Mouse (Mus musculus) kidney, embryonic 16.5 days (tissue): ENCODE results near the gene Guca1b. TPM values are rescaled to one million over a fixed set of nuclear protein-coding genes. Genes with fewer than 3 reads are reported as not detected.

Experiments used
- ATAC-seq: fragments of 200-750 bp; cut with Nextera tagmentation; 2 replicates; pipeline ENCODE4 v1.8.0; 2017; ENCODE audit warnings: moderate TSS enrichment; ENCODE audit not compliant: low FRiP score, low TSS enrichment
- H3K27ac ChIP-seq: fragments of 300-500 bp; sonication (generic); 2 replicates; pipeline ENCODE4 v1.5.1; 2014; ENCODE audit warnings: low read length
- H3K27me3 ChIP-seq: fragments of 300-500 bp; sonication (generic); 2 replicates; pipeline ENCODE4 v1.6.1; 2014; ENCODE audit warnings: low read length, control low read depth, mixed read lengths; ENCODE audit not compliant: insufficient read depth
- H3K36me3 ChIP-seq: fragments of 300-500 bp; sonication (generic); 2 replicates; pipeline ENCODE4 v1.6.1; 2014; ENCODE audit warnings: low read length, control low read depth, mixed read lengths; ENCODE audit not compliant: insufficient read depth
- H3K4me1 ChIP-seq: fragments of 300-500 bp; sonication (generic); 2 replicates; pipeline ENCODE4 v1.6.1; 2014; ENCODE audit warnings: low read length, control low read depth, mixed read lengths; ENCODE audit not compliant: insufficient read depth
- H3K4me2 ChIP-seq: fragments of 300-500 bp; sonication (generic); replicated peaks from 2 replicates; pipeline ENCODE4 v1.6.1; 2014; ENCODE audit warnings: low read depth, low read length
- H3K4me3 ChIP-seq: fragments of 300-500 bp; sonication (generic); 2 replicates; pipeline ENCODE4 v1.5.1; 2014; ENCODE audit warnings: mild to moderate bottlenecking, low read length
- H3K9ac ChIP-seq: fragments of 300-500 bp; sonication (generic); replicated peaks from 2 replicates; pipeline ENCODE4 v1.6.1; 2014; ENCODE audit warnings: low read length
- H3K9me3 ChIP-seq: fragments of 300-500 bp; sonication (generic); 2 replicates; pipeline ENCODE4 v1.6.1; 2016; ENCODE audit warnings: low read length, control low read depth
- WGBS: fragments of 180-500 bp; shearing (Covaris S2); extraction: QIAGEN DNeasy Blood & Tissue Kit; methylation state at CpG from one replicate; pipeline ENCODE4 v1.1.7; 2014; 5-methylcytosine and 5-hydroxymethylcytosine counted together
- polyA plus RNA-seq: library from polyadenylated mRNA; unstranded; fragments of >200 nt; fragmentation: Nextera tagmentation; extraction: Ambion mirVana; gene quantifications from 2 replicates; pipeline ENCODE4 v1.2.1, GENCODE M21; 2015

Gene Guca1b
- polyA plus RNA-seq, result 3.9 and 4.7 TPM in 2 replicates

DNA sequence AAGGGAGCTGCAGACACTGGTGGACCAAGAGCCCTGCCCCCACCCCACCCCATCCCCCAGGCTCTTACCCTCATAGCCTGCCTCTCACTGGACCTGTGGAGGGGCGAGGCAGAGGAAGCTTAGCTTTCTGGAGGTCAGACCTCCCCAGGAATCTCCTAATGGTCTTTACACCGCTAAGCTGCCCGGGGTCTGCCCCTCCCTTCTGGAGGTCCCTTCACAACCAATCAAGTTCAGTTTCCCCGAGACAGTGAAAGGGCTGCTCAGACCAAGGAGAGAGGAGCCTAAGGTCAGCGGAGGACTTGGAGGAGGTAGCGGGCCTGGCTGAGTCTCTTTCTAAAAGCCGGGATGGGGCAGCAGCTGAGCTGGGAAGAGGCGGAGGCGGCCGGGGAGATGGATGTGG is at the start of gene Guca1b:
Gene Guca1b, plus strand, starts transcription at position 249 of the 400 bp plus-strand sequence.
- Histone ChIP-seq H3K4me2 (no peak within 1 kb of the TSS), H3K9me3 (no peaks in the 10 kb centered on the region), H3K27me3 (no peaks in the 10 kb centered on the region), H3K36me3 (peaks cover 4% of the 10 kb centered on the region; the same call in 1 of the 2 replicates), H3K4me1 (no peaks in the 10 kb centered on the region), H3K9ac (no peak within 1 kb of the TSS), H3K27ac (no peak within 1 kb of the TSS), H3K4me3 (no peak within 1 kb of the TSS)
- ATAC-seq, result 0 out of 2 replicates have a peak, but pooled peaks have one; percentile 11
- 30% methylated on average over 10 of the region's 10 CpGs for WGBS

DNA sequence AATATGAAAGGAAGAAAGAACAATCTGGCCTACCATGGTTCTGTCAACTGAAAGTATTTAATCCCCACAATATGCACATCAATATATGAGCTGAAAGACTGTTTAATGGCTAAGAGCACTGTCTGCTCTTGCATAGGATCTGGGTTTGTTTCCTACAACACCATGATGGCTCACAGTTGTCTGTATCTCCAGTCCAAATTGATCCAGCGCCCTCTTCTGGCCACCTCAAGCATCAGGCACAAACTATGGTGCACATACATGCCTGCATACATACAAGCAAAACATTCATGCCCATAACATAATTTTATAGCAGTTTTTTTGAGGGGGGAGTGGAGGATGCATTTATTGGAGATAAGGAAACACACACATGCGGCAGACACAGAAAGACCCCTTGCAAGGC is 42.1 kb upstream of the Guca1b start:
- 91% methylated on average over 2 of the region's 2 CpGs for WGBS
- Histone ChIP-seq H3K27me3 (no peaks in the 10 kb centered on the region), H3K4me1 (no peaks in the 10 kb centered on the region), H3K36me3 (peaks cover 87% of the 10 kb centered on the region), H3K4me3 (no peak overlapping the region), H3K9ac (no peak overlapping the region), H3K4me2 (no peak overlapping the region), H3K9me3 (peaks cover 13% of the 10 kb centered on the region), H3K27ac (no peak overlapping the region)
- no peak for ATAC-seq

DNA sequence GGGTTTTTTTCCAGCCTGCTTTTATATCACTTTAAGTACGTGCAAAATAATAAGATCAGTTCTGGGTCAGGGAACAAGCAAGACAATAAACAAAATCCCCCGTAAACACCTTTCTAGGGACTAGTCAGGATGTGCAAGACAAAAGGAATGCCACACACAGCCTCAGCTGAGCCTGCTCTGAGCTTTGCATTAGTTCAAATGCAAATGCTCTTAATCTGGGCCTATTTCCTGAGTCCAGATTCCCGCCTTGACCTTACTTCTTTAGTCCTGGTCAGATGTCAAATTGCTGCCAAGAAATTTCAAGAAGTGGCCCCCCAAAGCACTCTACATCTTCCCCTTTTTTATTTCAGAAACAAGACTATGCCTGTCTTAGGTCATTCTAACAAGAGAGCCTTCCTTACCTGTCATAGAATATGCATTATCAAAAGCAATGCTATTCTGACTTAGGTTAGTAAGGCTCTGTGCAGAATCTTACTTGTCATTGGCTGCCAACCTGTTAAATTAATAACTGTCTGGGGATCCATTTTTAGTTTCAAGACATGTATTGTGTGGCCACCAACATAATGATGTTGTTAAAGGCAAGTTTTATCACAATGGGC is 35.4 kb upstream of the Guca1b start:
- 89% methylated on average over 3 of the region's 3 CpGs for WGBS
- H3K4me1 ChIP-seq, result no peaks in the 10 kb centered on the region
- no peak overlapping the region for H3K4me2 ChIP-seq
- ATAC-seq, result no peak
- no peak overlapping the region for H3K27ac ChIP-seq
- H3K9ac ChIP-seq, result no peak overlapping the region
- H3K27me3 ChIP-seq, result no peaks in the 10 kb centered on the region
- peaks cover 89% of the 10 kb centered on the region for H3K36me3 ChIP-seq
- H3K4me3 ChIP-seq, result no peak overlapping the region
- H3K9me3 ChIP-seq, result peaks cover 30% of the 10 kb centered on the region

DNA sequence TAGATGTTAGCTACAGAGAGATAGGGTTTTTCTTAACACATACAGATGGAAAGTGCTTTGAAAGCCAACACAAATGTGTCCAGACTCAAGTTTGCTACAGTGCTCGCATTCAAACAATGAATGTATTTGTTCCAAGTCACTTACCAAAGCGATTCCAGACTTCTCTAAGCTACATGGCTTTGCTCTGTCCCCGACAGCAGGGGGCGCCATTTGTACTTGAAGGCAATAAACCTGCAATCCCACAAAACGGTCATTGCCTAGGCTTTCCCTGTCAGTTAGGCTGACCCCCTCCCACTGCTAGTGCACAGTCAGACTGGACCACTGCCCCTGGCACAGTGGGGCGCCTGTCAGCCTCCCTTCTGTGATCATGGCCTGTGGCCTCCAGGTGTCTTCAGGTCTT is 25.2 kb upstream of the Guca1b start:
- ATAC-seq, result no peak

DNA sequence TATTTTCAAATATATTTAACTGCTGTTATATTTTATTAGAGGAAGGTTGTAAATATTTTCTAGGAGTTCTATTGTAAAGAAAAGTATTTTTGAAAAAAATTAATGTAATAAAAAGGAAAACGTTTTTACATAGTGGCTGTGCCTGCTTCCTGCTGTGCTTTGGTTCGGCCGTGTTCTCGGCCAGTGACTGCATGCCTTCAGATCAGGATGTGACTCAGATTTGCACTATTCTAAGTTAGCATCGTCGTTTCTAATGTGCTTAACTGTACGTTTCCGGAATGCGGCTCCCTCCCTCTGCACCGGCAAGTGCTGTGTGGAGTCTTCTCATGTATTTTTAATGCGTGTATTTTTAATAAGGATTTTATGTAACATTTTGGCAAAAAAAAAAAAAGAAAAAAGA is 23.9 kb upstream of the Guca1b start:
- 75% methylated on average over 11 of the region's 11 CpGs for WGBS
- Histone ChIP-seq H3K4me3 (no peak overlapping the region), H3K27ac (no peak overlapping the region), H3K4me2 (no peak overlapping the region), H3K9me3 (no peaks in the 10 kb centered on the region), H3K27me3 (no peaks in the 10 kb centered on the region), H3K36me3 (peaks cover 20% of the 10 kb centered on the region), H3K9ac (no peak overlapping the region), H3K4me1 (no peaks in the 10 kb centered on the region)
- ATAC-seq, result no peak

More for the DNA sequence above, 25.2 kb upstream of the Guca1b start:
- WGBS, result 54% methylated on average over 6 of the region's 6 CpGs
- no peak overlapping the region for H3K4me2 ChIP-seq
- H3K4me1 ChIP-seq, result no peaks in the 10 kb centered on the region
- H3K4me3 ChIP-seq, result no peak overlapping the region
- H3K27me3 ChIP-seq, result no peaks in the 10 kb centered on the region
- H3K9me3 ChIP-seq, result no peaks in the 10 kb centered on the region
- peaks cover 32% of the 10 kb centered on the region for H3K36me3 ChIP-seq
- no peak overlapping the region for H3K27ac ChIP-seq
- no peak overlapping the region for H3K9ac ChIP-seq

DNA sequence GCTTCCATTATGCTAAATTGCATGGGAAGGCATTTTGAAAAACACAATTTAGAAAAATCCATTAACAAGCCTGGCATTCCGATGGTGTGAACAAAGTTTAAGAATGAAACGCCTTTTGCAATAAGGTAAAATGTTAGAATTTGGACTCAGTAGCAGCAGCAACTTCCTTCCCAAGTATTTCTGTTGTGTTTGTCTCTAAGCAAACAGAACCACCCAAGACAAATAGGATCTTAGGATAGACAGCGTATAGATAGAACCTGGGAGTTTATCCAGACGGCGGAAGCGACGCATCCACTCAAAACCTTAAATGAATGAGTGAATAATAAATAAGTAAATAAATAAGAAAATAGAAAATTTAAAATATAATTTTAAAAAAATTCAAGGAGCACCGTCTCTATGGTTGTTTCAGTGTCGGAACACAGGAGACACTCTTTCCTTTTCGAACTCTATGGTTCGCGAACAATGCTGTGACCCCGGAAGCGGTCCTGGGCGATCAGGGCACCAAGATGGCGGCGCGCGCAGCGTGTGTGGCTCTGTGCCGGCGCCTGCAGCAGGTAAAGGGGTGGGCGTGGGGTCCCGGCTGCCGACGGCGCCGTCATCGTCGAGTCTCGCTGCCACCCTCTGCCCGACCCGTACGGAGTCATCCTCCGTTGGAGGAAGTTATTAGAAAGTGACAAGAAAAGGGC is 16.6 kb upstream of the Guca1b start, which contains the start of gene Mrps10:
Gene Mrps10, plus strand, starts transcription at position 487 of the 686 bp plus-strand sequence.
- no peaks in the 10 kb centered on the region for H3K27me3 ChIP-seq
- H3K36me3 ChIP-seq, result peaks cover 10% of the 10 kb centered on the region
- peak within 1 kb of the TSS; percentile 89 for H3K4me2 ChIP-seq
- H3K9me3 ChIP-seq, result no peaks in the 10 kb centered on the region
- H3K27ac ChIP-seq, result 0 out of 2 replicates have a peak within 1 kb of the TSS, but pooled peaks have one; percentile 28
- 4% methylated on average over 35 of the region's 35 CpGs for WGBS
- H3K4me3 ChIP-seq, result peak within 1 kb of the TSS; percentile 86
- peak; percentile 84 for ATAC-seq
- H3K9ac ChIP-seq, result peak within 1 kb of the TSS; percentile 83
- H3K4me1 ChIP-seq, result peaks cover 7% of the 10 kb centered on the region

DNA sequence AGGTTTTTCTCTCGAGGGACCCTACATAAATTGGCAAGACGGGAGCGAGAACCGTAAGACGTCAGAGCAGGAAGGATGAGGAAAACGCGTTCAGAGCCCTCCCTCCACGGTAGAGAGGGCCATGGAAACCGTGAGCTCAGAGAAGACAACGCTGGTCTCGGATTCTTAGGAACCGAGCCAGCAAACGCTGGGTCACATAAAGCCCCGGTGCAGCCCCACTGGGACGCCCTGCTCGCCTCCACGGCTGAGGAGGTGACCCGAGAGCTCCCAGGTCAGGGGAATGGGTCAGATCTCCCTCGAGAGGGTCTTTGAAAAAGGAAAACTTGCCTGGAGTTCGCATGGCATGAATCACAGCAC is 16.1 kb upstream of the Guca1b start:
- H3K4me2 ChIP-seq, result peak overlapping the region; percentile 89
- WGBS, result 2% methylated on average over 20 of the region's 20 CpGs
- peak overlapping the region; percentile 86 for H3K4me3 ChIP-seq
- peaks cover 13% of the 10 kb centered on the region for H3K36me3 ChIP-seq
- no peaks in the 10 kb centered on the region for H3K27me3 ChIP-seq
- peak overlapping the region; percentile 83 for H3K9ac ChIP-seq
- 0 out of 2 replicates have a peak overlapping the region, but pooled peaks have one; percentile 28 for H3K27ac ChIP-seq
- ATAC-seq, result peak; percentile 33; the same call in 1 of the 2 replicates
- H3K4me1 ChIP-seq, result peaks cover 7% of the 10 kb centered on the region
- H3K9me3 ChIP-seq, result no peaks in the 10 kb centered on the region

DNA sequence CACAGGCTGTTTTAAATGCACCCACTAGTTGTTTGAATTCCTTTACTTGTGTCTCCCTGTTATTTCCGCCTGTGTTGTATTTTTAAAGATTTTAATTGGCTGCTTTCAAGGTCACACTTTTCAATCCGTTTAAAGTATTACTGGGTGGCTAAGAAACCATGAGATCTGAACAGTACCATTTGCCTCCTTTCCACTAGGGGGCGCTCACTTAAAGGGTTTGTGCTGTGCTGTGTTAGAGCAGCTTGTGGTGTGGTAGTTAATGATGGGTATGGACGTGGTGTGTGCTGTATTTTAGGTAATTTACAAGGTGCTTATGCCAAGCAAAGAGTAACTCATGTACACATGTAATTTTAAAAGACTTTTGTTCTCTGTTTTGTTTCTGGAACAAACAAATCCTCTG is 13.7 kb upstream of the Guca1b start:
- H3K27ac ChIP-seq, result no peak overlapping the region
- H3K27me3 ChIP-seq, result no peaks in the 10 kb centered on the region
- peak; percentile 79; the same call in 1 of the 2 replicates for ATAC-seq
- H3K4me3 ChIP-seq, result no peak overlapping the region
- no peak overlapping the region for H3K9ac ChIP-seq
- H3K9me3 ChIP-seq, result no peaks in the 10 kb centered on the region
- WGBS, result 9% methylated on average over 4 of the region's 4 CpGs
- H3K36me3 ChIP-seq, result peaks cover 35% of the 10 kb centered on the region
- H3K4me2 ChIP-seq, result no peak overlapping the region
- peaks cover 7% of the 10 kb centered on the region for H3K4me1 ChIP-seq

DNA sequence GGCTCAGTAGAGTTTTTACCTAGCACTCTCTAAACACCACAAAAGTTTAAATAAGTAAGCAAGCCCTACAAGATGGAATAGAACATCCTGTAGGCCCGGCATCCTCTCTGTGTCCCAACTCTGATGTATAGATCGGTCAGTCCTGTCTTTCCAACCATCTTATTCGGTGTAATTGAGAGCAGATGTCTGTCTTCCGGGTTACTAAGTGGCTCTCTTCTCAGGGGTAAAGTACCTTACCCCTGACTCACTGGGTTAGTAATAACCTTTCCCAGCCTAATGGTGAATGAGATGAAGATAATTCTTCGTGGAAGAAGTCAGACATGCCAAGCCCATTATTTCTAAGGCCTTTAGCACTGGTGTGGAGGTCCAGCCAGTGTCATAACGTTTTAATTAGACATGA is 11.2 kb upstream of the Guca1b start:
- Histone ChIP-seq H3K4me2 (no peak overlapping the region), H3K27ac (no peak overlapping the region), H3K9me3 (no peaks in the 10 kb centered on the region), H3K4me1 (peaks cover 7% of the 10 kb centered on the region), H3K9ac (no peak overlapping the region), H3K4me3 (no peak overlapping the region), H3K27me3 (no peaks in the 10 kb centered on the region), H3K36me3 (peaks cover 53% of the 10 kb centered on the region)
- no peak for ATAC-seq
- WGBS, result 87% methylated on average over 6 of the region's 6 CpGs

DNA sequence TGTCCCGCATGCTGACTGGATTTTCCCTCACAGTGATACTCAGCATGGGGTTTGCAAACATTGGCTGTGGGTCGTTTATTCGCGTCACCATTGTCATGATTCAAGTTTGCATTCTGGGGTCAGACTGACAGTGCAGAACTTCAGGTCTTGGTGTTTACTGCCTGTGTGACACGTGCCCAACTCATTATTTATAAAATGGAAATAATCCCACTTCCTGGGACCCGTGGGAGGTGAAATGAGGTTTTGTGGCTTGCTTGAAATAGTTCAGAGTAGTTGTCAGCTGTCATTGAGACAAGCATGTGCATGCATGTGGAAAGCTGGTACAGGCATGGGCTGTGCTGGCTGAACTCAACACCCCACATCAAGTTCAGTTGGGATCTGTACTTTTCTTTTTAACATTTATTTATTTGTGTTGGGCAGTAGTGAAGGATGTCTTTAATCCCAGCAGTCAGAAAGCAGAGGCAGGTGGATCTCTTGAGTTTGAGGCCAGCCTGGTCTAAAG is 8.4 kb upstream of the Guca1b start:
- Histone ChIP-seq H3K9me3 (no peaks in the 10 kb centered on the region), H3K27me3 (no peaks in the 10 kb centered on the region), H3K4me2 (no peak overlapping the region), H3K4me3 (no peak overlapping the region), H3K9ac (no peak overlapping the region), H3K27ac (no peak overlapping the region), H3K36me3 (peaks cover 68% of the 10 kb centered on the region), H3K4me1 (no peaks in the 10 kb centered on the region)
- no peak for ATAC-seq
- 82% methylated on average over 6 of the region's 6 CpGs for WGBS
